Mouse (Mus musculus): ENCODE data around the gene Kif4.

Kif4 gene

DNA sequence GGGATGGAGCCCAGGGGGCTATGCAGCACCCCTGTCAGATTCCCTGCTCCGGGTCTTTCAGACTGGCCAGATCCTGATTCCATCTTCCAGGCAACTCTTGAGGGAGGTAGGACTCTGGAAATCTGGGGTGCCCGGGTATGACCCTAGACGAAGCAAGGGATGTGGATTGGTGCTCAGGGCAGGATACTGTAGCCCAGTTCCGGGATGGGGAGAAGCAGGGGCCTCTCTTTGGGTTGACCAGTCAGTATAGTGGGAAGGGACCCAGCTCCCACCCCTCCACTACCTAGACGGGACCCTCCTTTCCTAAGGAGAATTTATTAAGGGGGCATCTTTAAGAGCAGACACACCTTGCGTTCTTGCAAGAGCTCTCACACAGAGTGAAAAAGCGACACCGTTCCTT, 104.7 kb downstream of the Kif4 start:
- DNase-seq (ENCODE audit: low spot score): no peak

DNA sequence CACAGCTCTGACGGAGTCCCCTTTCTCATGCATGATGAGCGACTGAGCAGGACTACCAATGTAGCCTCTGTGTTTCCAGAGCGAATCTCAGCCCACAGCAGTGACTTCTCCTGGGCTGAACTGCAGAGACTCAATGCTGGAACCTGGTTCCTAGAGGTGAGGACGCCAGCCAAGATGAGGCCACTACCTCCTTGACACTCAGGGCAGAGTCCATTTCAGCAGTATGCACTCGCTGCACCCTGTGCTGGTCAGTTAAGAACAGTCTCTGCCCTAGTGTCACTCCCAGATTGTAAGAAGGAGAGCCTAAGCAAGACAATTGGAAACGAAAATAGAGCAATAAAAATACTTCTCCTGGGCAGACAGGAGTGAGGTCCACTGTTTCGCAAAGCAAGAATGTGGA, 108.8 kb downstream of the Kif4 start:
- DNase-seq (ENCODE audit: low spot score): no peak

DNA sequence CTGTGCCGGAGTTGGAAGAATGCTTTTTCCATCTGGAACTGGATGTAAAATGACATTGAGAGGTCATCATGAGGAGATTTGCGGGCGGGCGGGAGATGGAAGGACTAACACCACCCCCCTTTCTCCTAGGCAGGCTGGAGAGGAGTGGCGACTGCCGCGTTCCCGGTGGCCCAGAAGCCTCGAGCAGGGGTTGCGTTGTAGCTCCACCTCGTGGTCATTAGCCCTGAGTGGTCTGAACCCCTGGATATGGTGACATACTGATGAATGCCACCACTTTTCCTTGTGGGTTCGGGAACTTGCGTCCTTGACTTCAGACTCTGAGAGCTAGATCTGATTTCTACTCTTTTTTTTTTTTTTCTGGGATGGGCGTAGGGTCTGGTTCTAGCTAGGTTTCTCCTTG, 113.4 kb downstream of the Kif4 start:
- DNase-seq (ENCODE audit: low spot score): no peak

DNA sequence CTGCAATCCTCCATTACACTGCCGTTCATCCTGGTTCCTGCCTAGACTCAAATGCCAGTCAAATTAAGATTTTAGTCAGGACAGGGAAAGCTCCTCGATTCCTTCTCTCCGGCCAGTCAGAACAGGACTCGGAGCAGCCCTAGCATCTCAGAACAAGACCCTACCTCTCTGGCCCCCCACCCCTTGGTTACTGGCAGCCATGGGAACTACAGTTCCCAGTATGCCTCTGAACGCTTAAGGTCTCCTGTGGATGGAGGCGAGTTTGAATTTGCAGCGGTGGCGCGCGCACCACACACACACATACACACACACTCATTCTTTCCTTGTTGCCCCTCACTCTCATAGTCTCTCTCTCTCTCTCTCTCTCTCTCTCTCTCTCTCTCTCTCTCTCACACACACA, 113.9 kb downstream of the Kif4 start:
- DNase-seq (ENCODE audit: low spot score): no peak

DNA sequence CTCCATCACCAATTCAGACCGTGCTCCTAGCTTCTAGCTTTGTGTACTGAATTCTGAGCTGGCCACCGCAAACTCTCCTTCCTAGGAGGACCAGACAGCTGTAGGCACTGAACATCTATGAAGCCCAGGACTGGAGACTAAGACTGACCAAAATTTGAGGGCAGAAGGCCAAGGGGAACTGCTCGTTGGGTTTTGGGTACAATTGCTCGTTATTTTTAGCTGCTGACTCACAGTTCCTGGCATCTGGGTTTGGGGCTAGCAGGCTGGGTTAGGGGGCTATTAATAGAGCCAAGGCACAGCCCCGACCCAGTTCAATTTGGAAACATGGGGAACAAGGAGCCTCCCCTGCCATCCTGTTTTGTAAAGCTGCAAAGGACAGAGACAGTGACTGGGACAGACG, 115.2 kb downstream of the Kif4 start:
- DNase-seq (ENCODE audit: low spot score): no peak

DNA sequence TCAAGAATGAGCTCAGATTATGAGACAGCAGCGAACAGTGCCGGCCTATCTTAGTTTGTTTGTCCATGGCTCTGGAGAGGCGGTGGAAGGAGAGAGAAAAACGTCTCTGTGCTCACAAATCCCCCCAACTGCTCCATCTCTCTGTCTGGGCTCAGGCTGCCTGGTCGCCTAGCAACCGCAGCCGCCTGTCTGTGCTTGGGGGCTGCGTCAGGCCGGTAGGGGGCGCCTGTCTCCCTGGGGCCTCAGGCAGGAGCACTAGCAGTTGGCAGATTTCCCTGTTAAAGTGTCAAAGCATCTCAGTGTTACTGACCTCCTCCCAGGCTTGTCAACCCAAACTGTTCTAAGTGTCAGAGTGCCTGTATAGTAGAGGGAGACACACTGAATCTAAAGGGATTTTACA, 116.4 kb downstream of the Kif4 start:
- no peak for DNase-seq (ENCODE audit: low spot score)

DNA sequence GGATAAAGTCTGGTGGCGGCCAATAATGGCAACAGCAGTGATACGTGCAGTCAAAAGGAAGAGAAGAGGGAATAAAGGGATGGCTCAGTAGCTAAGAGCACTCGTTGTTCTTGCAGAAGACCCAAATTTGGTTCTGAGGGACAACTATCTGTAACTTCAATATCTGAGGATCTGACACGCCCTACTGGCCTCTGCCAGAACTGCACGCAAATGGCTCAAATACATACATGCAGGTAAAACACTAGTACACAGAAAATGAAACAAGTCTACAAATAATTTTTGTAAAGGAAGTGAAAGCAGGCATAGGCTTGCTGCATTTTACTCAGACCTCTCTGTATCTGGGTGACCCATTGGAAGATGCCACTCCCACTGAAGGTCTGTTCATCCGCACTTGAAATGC, 140.3 kb downstream of the Kif4 start:
- DNase-seq (ENCODE audit: low spot score): no peak

DNA sequence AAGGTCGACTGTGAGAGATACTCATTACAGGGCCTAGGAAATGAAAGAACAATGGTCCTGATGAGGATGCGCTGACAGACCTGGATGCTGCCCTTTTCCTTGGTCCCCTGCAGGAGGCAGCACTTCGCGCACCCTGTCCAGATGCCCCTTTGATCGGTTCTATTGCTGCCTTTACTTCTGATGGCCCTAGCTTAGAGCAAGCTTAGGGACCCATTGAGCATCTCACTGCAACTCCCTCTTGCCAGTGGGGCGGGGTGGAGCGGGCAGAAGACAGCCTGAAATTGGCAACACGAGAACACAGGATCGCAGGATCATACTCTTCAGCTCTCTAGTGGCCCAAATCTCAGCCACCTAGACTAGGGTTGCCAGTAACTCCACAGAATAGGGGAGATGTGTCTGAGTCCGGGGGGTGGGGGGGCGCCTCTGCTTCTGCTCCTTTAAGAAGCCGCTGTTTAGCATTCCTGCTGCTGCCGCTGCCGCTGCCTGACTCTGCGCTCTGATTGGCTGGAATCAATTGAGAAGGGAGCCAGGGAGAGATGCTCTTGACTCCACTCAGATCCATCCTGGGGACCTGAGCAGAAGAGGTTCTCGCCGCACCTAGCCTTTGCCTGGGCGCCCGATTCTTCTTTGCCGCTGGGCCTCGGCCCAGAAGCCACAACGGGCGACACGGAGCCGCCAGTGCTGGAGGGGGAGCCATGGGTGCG, 141.8 kb downstream of the Kif4 start, which contains the start of gene Dlg3:
Gene Dlg3, plus strand, starts transcription at position 542 of the 704 bp plus-strand sequence.
- DNase-seq (ENCODE audit: low spot score): no peak

DNA sequence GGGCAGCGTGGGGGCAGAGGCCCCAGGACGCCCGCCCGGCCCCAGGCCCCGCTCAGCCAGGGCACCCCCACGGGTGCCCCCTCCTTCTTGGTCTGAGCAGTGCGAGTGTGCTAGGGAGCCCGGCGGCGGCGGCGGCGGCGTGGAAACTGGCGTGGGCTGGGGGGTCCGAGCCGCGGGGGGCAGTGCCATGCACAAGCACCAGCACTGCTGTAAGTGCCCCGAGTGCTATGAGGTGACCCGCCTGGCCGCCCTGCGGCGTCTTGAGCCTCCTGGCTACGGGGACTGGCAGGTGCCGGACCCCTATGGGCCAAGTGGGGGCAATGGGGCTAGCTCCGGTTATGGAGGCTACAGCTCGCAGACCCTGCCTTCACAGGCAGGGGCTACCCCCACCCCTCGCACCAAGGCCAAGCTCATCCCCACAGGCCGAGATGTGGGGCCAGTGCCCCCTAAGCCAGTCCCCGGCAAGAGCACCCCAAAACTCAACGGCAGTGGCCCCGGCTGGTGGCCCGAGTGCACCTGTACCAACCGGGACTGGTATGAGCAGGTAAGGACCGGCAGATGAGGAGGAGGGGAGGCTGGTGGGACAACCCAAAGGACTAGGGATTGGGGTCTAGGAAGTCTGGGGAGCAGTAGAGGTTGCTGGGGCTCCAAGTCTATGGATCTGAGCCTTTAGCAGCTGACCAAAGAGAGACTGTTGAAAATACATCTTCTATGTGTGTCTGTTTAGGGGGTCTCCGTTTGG, 142.5 kb downstream of the Kif4 start:
- DNase-seq (ENCODE audit: low spot score): no peak

DNA sequence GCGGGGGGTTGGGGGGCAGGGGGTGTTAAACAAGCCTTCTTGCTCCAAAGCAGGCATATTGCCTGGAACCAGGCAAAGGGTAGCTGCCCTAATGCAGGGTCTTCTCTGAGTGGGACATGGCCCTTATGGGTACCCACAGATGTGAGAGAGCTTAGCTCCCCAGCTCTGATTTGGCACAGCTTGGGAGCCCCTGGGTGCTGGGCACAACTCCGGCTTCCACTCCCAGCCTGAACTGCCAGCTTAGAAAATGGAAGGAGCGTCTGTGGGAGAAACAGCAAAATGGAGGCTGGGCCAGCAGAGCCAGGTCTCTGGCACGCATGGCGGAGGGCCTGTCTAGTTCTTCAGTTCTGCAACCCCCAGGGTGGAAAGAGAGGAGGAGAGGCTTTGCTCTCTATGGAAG, 143.7 kb downstream of the Kif4 start:
- DNase-seq (ENCODE audit: low spot score): no peak

DNA sequence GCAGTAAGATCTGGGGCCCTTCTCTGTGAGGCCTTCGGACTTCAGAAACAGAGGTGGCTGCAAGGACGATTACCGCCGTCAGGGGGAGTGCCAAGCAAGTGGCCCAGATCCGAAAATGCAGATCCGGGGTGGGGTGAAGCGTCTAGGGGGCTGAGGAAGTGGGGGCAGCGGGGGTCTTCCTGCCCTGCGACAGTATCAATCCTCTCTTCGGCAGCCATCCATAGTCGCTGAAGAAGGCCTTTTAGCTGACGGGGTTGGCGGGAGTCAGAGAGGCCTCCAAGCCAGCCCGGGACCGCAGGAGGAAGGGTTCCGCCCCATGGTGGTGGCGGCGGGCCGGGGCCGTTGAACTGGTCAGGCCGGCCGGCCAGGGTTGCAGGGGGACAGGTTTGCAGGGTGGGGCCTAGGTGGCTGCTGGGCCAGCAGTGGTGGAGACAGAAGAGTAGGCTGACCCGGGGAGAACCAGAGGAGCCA, 148.8 kb downstream of the Kif4 start:
- DNase-seq (ENCODE audit: low spot score): peak; percentile 29

DNA sequence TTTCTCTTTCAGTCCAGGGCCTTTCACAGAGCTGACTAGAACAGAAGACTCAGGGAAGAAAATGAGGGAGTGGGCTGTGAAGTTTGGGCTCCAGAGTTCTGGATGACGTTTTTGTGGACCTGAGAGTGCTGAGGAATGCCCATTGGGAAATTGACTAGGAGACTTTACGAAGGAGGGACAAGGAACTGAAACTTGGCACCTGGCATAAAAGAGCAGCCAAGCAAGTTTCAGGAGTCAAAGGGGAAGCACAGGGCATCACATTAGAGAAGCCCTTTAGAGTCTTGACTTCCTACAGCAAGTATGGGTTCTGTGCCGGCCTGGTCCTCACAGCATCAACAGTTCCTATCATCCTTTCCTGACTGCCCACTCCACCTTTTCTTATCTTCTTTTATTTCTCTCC, 149.9 kb downstream of the Kif4 start:
- no peak for DNase-seq (ENCODE audit: low spot score)

DNA sequence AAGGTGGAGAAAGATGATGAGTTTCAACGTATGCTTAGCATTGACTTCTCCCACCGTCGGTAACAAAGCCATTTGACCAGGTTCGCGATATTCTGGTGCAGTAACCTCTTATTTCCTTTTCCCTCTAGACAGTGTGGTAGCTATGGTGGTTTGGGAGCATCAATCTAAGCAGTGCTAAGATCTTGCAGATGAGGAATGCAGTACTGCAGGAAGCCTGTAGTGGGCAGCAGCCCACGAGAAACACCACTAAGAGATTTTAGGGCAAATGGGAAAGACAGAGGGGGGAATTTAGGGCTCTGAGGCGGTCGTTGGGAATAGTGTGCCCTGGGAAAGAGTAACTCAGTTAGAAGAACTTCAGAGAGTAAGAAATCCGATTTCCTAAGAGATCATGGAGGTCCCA, 151.0 kb downstream of the Kif4 start:
- DNase-seq (ENCODE audit: low spot score): no peak

Measured in spleen, adult 12 weeks (tissue).